In the genomic region with DNA sequence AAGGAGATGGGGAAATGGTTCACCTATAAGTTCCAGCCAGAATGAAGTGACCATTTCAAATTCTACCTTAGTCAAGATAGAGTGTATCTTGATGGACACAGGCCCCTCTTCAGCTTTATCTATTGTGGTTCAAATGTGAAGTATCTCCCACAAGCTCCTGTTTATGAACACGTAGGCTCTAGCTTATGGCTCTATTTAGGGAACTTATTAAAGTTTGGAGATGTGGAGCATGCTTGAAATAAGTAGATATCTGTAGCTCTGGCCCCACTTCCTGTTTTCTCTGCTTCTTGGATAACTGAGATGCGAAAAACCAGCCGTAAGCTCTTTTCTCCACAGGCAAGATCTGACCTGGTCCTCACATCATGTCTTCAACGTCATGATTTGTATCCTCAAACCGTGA, we compare ENCODE assay signal across 30 mouse cellular contexts. TPM values are rescaled to one million over a fixed set of nuclear protein-coding genes. Genes with fewer than 3 reads are reported as not detected.
"Had no signal": no experiment of that assay in that cellular context is flagged by ENCODE, and none has a peak within 500 bp of the region (broad histone marks: within the 10 kb centered on the region; RNA-seq: fewer than 3 reads in every experiment).

No protein-coding gene starts in this region.

- H3K9ac ChIP-seq: embryonic facial prominence, embryonic 12.5 days; embryonic facial prominence, embryonic 13.5 days; embryonic facial prominence, embryonic 15.5 days; forebrain, embryonic 12.5 days; forebrain, embryonic 15.5 days; forebrain, postnatal 0 days had no signal

- H3K4me2 ChIP-seq: embryonic facial prominence, embryonic 12.5 days; embryonic facial prominence, embryonic 13.5 days; embryonic facial prominence, embryonic 15.5 days; forebrain, embryonic 12.5 days; forebrain, embryonic 15.5 days; heart, embryonic 11.5 days had no signal

- DNase-seq: cerebellum, adult 9-10 months; cerebellum, adult 9-11 months; cerebellum, postnatal 10 days; cerebellum, postnatal 14 days; cerebellum, postnatal 25 days; cerebellum, postnatal 36 days; embryo, embryonic 11 days; forebrain, postnatal 0 days; gastrocnemius, adult 2 months; gastrocnemius, postnatal 10 days; gastrocnemius, postnatal 14 days; gastrocnemius, postnatal 25 days; gastrocnemius, postnatal 36 days; heart, adult 11 months; heart, adult 18-20 months; heart, adult 2 months had no signal

- H3K4me3 ChIP-seq: embryonic facial prominence, embryonic 10.5 days; embryonic facial prominence, embryonic 12.5 days; embryonic facial prominence, embryonic 13.5 days; embryonic facial prominence, embryonic 15.5 days; erythroblast, embryonic 14.5 days; forebrain, embryonic 10.5 days; forebrain, embryonic 12.5 days; forebrain, embryonic 15.5 days; gastrocnemius, adult 2 months; heart, adult 2 months; heart, embryonic 10.5 days had no signal

- H3K9me3 ChIP-seq: embryonic facial prominence, embryonic 10.5 days; embryonic facial prominence, embryonic 12.5 days; embryonic facial prominence, embryonic 13.5 days; embryonic facial prominence, embryonic 15.5 days; forebrain, embryonic 10.5 days; forebrain, embryonic 12.5 days; forebrain, embryonic 15.5 days; heart, embryonic 10.5 days had no signal

- H3K4me1 ChIP-seq: embryonic facial prominence, embryonic 10.5 days; embryonic facial prominence, embryonic 12.5 days; embryonic facial prominence, embryonic 13.5 days; embryonic facial prominence, embryonic 15.5 days; forebrain, embryonic 10.5 days; forebrain, embryonic 12.5 days; forebrain, embryonic 15.5 days had no signal

- ATAC-seq: forebrain, embryonic 14.5 days; forebrain, embryonic 15.5 days; forebrain, embryonic 16.5 days; forebrain, postnatal 0 days had no signal

- H3K27me3 ChIP-seq: embryonic facial prominence, embryonic 12.5 days; embryonic facial prominence, embryonic 13.5 days; embryonic facial prominence, embryonic 15.5 days; forebrain, embryonic 12.5 days; forebrain, embryonic 15.5 days had no signal

- H3K36me3 ChIP-seq: embryonic facial prominence, embryonic 10.5 days; embryonic facial prominence, embryonic 12.5 days; embryonic facial prominence, embryonic 13.5 days; embryonic facial prominence, embryonic 15.5 days; forebrain, embryonic 10.5 days; forebrain, embryonic 12.5 days; forebrain, embryonic 15.5 days; heart, embryonic 10.5 days had no signal

- H3K27ac ChIP-seq: embryonic facial prominence, embryonic 10.5 days; embryonic facial prominence, embryonic 12.5 days; embryonic facial prominence, embryonic 13.5 days; embryonic facial prominence, embryonic 15.5 days; forebrain, embryonic 10.5 days; forebrain, embryonic 12.5 days; forebrain, embryonic 15.5 days; gastrocnemius, adult 2 months; heart, adult 2 months; heart, embryonic 10.5 days had no signal

RNA-seq across cellular contexts. Expression of gene Rgs7, which starts 48.4 kb away (rescaled TPM):
- total RNA-seq: common myeloid progenitor, adult 5-6 weeks; granulocyte monocyte progenitor cell, adult 5-6 weeks had no signal
- polyA plus RNA-seq: erythroblast, embryonic 14.5 days had no signal
